Mouse (Mus musculus) monocyte, adult 2 months (primary cell): ENCODE data around the gene Plekhm1.

Experiments
- DNase-seq, 2 experiments: peaks; one replicate each; pipeline ENCODE4 v3.0.0; 2022; ENCODE audit warnings: low spot score in 2 of 2, low read depth in 1 of 2

The Plekhm1 gene

GRCm38 (mm10) chr11:103362054-103362432 is 50.4 kb downstream of the Plekhm1 start:
- no peak for DNase-seq

GRCm38 (mm10) chr11:103361396-103362053 is 51.0 kb downstream of the Plekhm1 start:
- DNase-seq, result peak in 1 of 2 experiments; percentile 49

GRCm38 (mm10) chr11:103360661-103361081 is 51.8 kb downstream of the Plekhm1 start:
- DNase-seq, result no peak

DNA sequence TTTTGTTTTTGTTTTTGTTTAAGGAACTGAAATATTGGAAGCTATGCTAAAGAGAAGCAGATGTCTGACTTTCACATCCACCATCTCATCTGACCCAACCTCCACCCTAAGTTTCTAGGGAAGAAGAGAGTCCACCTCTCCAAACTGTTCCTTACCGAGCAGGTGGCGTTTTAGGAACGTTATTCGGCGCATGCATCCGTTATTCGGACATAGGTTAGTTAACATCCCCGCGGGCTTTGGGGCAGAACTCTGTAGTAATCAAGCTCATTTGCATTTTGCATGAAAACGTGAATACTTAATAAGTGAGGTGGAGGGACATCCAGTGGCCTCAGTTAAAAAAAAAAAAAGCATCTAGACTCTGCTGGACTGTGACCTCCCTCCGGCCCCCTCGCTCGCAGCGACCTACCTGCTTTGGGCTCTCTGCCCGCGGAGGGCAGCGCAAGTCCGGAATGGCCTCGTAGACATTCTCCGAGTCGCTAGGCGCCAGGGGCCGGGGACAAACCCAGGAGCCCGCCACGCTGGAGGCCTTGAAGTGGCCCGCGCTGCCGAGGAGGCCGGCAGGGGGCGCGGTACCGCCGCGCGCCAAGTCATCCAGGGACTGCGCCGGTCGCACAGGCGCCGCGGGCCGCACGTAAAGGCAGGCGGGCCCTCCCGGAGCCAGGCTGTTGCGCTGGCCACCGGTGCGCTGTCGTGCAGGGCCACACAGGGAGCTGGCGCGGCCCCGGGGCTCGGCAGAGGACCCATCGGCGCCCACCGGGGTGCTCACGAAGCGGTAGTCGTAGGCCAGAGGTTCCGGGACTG is 52.4 kb downstream of the Plekhm1 start:
- peak in 1 of 2 experiments; percentile 75 for DNase-seq

DNA sequence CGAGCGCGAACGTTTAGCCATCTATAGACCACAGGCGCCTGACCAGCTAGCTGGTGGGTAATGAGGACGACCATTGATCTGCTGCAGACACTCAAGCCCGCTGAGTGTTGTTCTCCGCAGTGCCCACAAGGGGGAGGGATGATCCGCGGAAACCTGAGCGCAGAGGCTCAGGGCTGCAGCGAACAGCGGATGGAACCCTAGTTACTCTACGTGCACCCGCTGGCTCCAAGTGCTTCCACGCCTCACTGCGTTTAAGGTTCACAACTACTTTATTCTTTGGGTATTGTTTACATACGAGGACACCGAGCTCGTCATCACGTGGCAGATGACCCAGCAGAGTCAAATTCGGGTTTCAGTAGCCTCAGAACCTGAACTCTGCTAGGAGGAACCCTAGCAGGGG is 53.4 kb downstream of the Plekhm1 start:
- peak in 1 of 2 experiments; percentile 62 for DNase-seq

- DNase-seq, result no peak
These were observed 54.2 kb downstream of the Plekhm1 start for GRCm38 (mm10) chr11:103358316-103358715.

GRCm38 (mm10) chr11:103357710-103358109 is 54.8 kb downstream of the Plekhm1 start:
- DNase-seq, result no peak

DNA sequence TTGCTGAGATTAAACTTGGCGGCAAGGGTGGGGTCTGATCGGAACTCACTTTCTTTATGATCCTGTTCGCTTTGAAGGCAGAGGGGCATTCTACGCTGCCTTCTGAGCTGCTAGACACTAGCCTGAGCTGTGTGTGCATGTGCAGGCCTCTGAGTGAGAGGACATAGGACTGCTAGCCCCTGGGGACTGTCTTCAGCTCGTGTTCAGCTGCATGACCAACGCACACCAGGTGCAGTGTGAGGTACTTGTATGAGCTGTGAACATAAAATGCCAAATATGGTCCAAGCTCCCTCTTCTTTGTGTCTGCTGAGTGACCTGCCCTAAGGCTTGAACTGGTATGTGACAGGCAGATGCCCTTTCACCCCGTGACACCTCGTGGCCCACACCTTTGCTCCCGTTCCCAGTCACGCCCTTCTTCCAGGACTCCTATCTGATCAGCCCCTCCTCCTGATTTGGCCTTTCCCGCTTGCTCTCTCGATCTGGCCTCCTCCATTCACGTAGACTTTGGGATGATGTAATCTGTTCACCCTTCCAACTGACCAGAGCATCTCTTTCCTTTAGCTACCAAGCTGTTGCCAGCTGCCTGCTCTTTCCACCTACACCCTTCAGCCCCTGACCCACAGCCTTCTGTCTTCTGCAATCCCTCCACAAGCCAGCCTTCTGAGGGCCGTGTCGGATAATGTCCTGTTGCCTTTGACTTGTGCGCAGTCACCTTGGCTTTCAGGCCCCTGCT is 55.4 kb downstream of the Plekhm1 start:
- no peak for DNase-seq

DNA sequence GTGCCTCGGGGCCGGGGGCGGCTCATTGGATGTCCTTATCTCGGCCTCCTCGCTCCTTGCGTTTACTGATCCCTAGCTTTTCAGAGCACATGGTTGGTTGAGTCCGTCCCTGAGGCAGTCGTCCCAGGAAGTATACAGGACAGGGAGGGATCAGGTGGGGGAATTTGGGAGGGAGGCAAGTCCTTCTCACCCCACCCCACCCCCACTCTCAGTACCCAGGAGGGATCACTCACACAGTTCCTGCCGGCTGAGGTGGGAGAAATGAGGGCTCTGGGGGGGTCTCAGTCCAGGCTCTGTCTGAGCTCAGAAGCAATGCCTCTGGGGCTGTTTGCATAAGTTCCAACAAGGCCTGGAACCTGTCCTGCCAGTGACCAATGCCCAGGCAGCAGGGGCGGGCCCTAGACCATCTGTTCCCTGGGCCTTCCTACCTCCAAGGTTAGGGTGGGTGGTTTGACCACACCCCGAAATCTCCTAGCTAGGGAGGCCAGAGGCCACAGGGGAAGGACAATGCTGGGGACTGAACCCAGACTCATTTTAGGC is 56.4 kb downstream of the Plekhm1 start:
- no peak for DNase-seq

DNA sequence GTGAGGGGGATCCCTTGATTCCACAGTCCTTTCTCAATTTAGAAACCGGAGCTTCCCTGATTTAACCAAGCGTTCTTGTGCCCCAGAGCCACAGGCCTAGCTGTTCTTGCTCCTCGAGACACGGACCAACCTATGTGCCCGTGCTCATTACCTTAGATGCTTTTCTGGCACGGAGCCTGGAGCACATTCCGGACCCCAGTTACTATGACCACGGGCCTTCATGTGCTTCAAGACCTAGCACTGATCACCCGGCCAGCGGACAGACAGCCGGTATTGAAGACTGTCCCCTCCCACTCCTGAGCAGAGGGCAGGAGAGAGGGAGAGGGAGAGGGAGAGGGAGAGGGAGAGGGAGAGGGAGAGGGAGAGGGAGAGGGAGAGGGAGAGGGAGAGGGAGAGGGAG is 57.2 kb downstream of the Plekhm1 start:
- DNase-seq, result no peak

DNA sequence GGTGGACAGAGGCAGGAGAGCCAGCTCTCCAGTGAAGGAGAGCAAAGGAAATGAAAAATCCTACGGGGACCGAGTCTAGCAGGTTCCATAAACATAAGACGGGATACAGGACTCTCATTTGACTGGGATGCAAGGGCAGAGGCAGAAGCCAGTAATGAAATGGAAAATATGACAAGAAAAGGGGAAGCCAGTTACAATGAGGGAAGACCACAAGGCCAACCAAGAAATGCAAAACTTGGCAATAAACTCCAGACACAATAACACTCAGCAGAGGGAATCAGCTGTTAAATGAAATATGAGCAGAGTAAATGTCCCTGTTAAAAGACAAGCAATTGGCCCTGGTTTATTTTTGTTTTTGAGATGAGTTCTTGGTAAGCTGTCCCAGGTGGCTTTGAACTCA is 58.5 kb downstream of the Plekhm1 start:
- DNase-seq, result no peak

DNA sequence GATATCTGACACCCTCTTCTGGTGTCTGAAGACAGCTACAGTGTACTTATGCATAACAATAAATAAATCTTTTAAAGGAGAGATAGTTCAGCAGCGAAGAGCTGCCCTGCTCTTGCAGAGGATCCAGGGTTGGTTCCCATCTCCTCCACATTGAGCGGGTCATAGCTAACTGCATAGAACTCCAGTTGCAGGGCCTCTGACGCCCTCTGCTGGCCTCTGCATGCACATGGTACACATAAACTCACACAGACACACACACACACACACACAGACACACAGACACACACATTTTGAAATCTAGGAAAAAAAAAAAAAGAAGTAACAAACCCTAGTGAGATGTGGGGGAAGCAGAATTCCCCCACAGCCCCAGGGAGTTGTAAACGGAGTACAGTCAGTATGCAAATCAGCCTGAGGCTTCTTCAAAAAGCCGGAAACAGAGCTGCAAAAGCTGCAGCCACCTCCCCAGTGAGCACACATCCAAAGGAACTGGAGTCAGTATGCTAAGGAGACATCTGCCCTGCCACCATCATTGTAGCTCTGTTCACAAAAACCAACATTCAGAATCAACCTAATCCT is 60.2 kb downstream of the Plekhm1 start:
- DNase-seq, result no peak

GRCm38 (mm10) chr11:103350711-103351315 is 61.7 kb downstream of the Plekhm1 start:
- DNase-seq, result no peak

DNA sequence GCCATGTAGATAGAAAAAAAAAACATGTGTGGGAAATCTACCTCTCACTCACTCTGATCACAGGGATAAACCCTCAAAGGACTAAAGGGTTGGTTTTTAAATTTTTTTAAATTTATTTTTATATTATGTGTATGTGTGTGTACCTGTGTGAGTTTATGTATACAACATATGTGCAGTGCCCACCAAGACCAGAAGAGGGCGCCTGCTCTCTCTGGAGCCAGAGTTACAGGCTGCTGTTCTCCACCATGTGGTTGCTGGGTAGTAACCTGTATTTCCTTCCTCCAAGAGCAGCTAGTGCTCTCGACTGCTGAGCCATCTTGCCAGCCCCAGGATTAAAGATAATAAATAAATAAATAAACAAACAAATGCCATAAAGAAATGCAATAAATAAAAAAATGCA is 62.8 kb downstream of the Plekhm1 start:
- no peak for DNase-seq

- DNase-seq, result peak in 1 of 2 experiments; percentile 58
These were observed 65.8 kb downstream of the Plekhm1 start for GRCm38 (mm10) chr11:103346657-103347056.

GRCm38 (mm10) chr11:103346236-103346635 is 66.3 kb downstream of the Plekhm1 start:
- no peak for DNase-seq

- DNase-seq, result no peak
These were observed 66.9 kb downstream of the Plekhm1 start for GRCm38 (mm10) chr11:103345408-103346091.

DNA sequence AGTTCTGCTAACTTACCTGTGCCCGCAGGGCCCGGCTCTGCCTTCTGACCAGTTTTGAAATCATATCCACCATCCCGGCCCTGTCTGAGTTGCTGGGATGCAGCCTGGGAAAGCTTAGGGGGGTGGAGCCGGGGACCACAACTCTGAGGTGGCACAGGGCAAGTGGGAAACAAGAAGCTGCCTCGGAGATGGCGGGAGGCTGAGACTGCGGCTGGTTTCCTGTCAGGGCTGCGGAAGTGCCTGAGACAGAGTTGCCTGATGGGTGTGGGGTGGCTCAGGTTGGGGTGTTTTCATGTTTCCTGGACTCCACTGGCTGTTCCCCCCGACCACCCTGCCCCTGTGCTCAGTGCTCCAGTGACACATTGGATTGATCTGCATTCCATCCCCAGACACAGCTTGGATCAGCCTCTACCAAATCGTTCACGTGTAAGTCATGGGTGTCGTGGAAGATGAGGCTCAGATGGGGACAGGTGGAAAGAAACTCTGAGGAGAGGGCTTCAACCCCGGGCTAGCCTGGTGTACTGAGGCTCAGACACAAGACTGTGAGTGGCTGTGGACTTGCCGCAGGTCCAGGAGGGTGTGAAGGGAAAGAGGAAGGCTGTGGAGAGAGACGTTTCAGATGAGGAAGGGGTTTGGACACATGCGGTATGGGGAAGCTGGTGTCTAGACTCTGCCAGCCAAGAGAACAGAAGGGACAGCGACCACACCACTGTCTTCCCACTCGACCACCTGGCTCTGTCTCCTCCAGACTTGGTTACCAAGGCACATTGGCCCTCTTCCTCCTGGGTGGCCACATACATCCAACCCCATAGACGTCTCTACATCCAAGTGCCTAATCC is 67.8 kb downstream of the Plekhm1 start:
- DNase-seq, result peak in 1 of 2 experiments; percentile 45

DNA sequence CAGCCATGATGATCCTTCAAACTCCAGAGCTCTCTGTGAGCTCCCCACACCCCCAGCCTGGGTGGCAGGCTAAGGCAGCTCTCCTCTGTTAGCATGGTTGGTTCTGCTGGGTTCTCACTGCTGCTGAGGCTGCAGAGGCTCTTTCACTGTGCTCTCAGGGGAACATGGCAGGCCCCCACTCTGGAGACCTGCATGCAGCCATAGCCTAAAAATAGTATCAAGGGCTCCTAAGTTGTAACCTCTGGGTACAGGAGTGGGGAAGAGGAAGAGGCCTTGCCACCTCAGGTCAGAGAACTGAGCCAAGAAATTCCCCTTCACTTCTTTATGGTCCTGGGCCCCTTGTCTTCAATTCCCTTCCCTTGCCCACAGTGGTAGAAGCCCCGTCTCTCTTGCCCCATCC is 68.6 kb downstream of the Plekhm1 start:
- no peak for DNase-seq
